Mouse (Mus musculus) midbrain, embryonic 12.5 days (tissue): ENCODE data around the gene Scamp5. TPM values are rescaled to one million over a fixed set of nuclear protein-coding genes. Genes with fewer than 3 reads are reported as not detected.

Experiments
- ATAC-seq: fragments of 200-750 bp; cut with Nextera tagmentation; 2 replicates; pipeline ENCODE4 v1.8.0; 2017; ENCODE audit warnings: low read depth, moderate TSS enrichment, moderate library complexity; ENCODE audit not compliant: low FRiP score
- H3K27ac ChIP-seq: fragments of 300-500 bp; sonication (generic); replicated peaks from 2 replicates; pipeline ENCODE4 v1.5.1; 2016; ENCODE audit warnings: mild to moderate bottlenecking
- H3K27me3 ChIP-seq: fragments of 300-500 bp; sonication (generic); 2 replicates; pipeline ENCODE4 v1.6.1; 2016; ENCODE audit warnings: mild to moderate bottlenecking
- H3K36me3 ChIP-seq: fragments of 300-500 bp; sonication (generic); 2 replicates; pipeline ENCODE4 v1.6.1; 2016
- H3K4me1 ChIP-seq: fragments of 300-500 bp; sonication (generic); 2 replicates; pipeline ENCODE4 v1.6.1; 2016
- H3K4me2 ChIP-seq: fragments of 300-500 bp; sonication (generic); replicated peaks from 2 replicates; pipeline ENCODE4 v1.6.1; 2016; ENCODE audit warnings: mild to moderate bottlenecking, moderate library complexity
- H3K4me3 ChIP-seq: fragments of 300-500 bp; sonication (generic); 2 replicates; pipeline ENCODE4 v1.5.1; 2016; ENCODE audit warnings: mild to moderate bottlenecking
- H3K9ac ChIP-seq: fragments of 300-500 bp; sonication (generic); replicated peaks from 2 replicates; pipeline ENCODE4 v1.6.1; 2016; ENCODE audit warnings: mild to moderate bottlenecking, moderate library complexity
- H3K9me3 ChIP-seq: fragments of 300-500 bp; sonication (generic); 2 replicates; pipeline ENCODE4 v1.6.1; 2016; ENCODE audit warnings: mild to moderate bottlenecking
- WGBS: fragments of 180-500 bp; shearing (Covaris S2); methylation state at CpG from one replicate; pipeline ENCODE4 v1.1.7; 2016; 5-methylcytosine and 5-hydroxymethylcytosine counted together
- polyA plus RNA-seq: library from polyadenylated mRNA; unstranded; fragments of >200 nt; fragmentation: Nextera tagmentation; extraction: Ambion mirVana; gene quantifications from 2 replicates; pipeline ENCODE4 v1.2.1, GENCODE M21; 2016

The Scamp5 gene
- polyA plus RNA-seq, 1 experiment from 2014 or later = 49.8 TPM

DNA sequence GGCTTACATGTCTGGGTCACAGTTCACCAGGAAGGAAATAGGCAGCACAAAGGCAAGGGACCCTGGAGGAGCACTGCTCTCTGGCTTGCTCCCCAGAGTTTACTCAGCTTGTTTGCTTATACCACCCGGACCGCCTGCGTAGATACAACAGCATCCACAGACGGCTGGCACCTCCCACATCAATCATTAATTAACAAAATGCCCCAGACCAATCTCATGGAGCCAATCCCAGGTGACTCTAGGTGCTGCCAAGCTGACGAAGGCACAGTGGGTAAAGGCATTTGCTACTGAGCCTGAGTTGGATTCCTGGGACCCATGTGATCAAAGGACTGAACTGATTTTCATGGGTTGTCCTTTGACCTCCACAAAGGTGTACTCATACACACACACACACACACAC, 29.4 kb upstream of the Scamp5 start:
- peaks cover 42% of the 10 kb centered on the region for H3K27me3 ChIP-seq

DNA sequence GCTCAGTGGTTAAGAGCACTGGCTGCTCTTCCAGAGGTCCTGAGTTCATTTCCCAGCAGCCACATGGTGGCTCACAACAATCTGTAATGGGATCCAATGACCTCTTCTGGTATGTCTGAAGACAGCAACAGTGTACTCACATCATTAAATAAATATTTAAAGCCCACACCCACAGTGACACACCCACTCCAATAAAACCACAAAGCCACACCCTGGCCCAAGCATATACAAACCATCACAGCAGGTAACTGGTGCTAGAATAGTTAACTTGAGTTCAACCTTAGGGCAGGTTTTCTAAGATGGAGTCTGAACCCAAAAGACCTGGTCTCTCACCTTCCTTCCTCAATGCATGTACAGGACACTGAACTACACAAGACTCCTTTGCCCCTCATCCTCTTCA, 27.1 kb upstream of the Scamp5 start:
- H3K36me3 ChIP-seq = no peaks in the 10 kb centered on the region
- 0 out of 2 replicates have a peak, but pooled peaks cover 4% of the 10 kb centered on the region for H3K4me1 ChIP-seq
- H3K9ac ChIP-seq = no peak overlapping the region
- no peak overlapping the region for H3K4me3 ChIP-seq
- H3K27ac ChIP-seq = no peak overlapping the region
- H3K27me3 ChIP-seq = peaks cover 20% of the 10 kb centered on the region
- no peaks in the 10 kb centered on the region for H3K9me3 ChIP-seq
- ATAC-seq = no peak
- no peak overlapping the region for H3K4me2 ChIP-seq

More for the DNA sequence above, 29.4 kb upstream of the Scamp5 start:
- no peak overlapping the region for H3K4me2 ChIP-seq
- H3K4me3 ChIP-seq = no peak overlapping the region
- H3K27ac ChIP-seq = no peak overlapping the region
- no peaks in the 10 kb centered on the region for H3K36me3 ChIP-seq
- H3K9me3 ChIP-seq = no peaks in the 10 kb centered on the region
- H3K9ac ChIP-seq = no peak overlapping the region
- peaks cover 19% of the 10 kb centered on the region for H3K4me1 ChIP-seq
- WGBS = 71% methylated on average over 5 of the region's 5 CpGs
- ATAC-seq = no peak

DNA sequence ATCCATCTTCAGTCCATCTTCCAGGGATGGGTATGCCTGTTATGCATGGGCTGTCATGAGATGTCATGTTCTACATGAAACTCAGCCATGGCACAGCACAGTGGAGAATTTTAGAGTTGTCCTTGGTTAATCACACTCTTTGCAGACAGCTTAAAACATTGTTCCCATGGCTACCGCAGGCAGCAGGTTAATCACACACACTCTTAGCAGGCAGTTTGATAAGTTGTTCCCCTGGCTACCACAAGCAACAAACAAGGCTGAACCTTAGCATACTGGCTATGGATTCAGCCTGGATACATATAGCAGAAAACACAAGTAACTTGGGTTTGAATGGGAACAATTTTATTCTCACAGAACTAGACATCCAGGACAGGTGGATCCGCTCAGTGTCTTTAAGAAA, 25.7 kb upstream of the Scamp5 start:
- Histone ChIP-seq H3K4me3 (no peak overlapping the region), H3K27ac (no peak overlapping the region), H3K27me3 (0 out of 2 replicates have a peak, but pooled peaks cover 5% of the 10 kb centered on the region), H3K4me2 (no peak overlapping the region), H3K9ac (no peak overlapping the region), H3K4me1 (0 out of 2 replicates have a peak, but pooled peaks cover 2% of the 10 kb centered on the region), H3K9me3 (no peaks in the 10 kb centered on the region), H3K36me3 (no peaks in the 10 kb centered on the region)
- WGBS = 87% methylated on average over 2 of the region's 2 CpGs
- ATAC-seq = no peak

DNA sequence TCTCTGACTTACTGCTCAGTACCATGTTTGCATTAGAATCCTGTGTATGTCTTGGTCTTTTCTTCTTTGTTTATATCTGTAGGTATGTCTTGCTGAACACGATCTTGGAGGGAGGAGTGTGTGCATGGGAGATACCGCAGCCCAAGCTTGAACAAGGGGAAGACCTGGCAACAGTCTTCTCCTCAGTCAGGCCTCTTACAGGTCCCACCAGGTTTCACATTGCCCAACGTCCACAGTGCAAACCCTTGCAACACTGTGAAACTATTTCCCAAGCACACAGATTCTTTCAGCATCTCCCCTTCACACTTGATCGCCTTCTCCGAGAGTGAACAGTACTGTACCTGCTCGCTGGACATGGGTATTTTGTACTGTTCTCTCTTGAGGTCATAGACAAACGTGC, 19.9 kb upstream of the Scamp5 start:
- no peak overlapping the region for H3K9ac ChIP-seq
- H3K36me3 ChIP-seq = no peaks in the 10 kb centered on the region
- no peak for ATAC-seq
- WGBS = 78% methylated on average over 7 of the region's 7 CpGs
- H3K4me1 ChIP-seq = 0 out of 2 replicates have a peak, but pooled peaks cover 3% of the 10 kb centered on the region
- no peak overlapping the region for H3K4me3 ChIP-seq
- H3K4me2 ChIP-seq = no peak overlapping the region
- no peaks in the 10 kb centered on the region for H3K9me3 ChIP-seq
- H3K27ac ChIP-seq = no peak overlapping the region
- peaks cover 9% of the 10 kb centered on the region; the same call in 1 of the 2 replicates for H3K27me3 ChIP-seq

DNA sequence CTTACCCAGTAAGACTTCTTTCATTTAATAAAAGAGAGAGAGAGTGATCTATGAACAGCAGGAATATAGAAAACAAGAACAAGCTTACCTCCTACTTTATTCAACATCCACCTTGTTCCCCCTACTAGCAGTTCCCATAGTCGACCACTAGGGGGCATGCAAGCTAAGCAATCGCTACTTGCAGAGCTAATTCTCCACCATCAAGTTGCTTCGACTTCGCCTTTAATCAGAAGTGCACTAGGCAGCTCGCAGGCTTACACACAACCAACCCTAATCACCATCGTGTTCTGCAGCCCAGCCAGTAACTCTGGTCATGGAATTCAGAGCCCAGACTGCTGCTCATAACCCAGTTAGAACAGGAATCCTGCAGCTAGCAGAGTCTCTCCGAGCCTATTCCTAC, 17.9 kb upstream of the Scamp5 start:
- Histone ChIP-seq H3K4me2 (no peak overlapping the region), H3K27ac (no peak overlapping the region), H3K9me3 (no peaks in the 10 kb centered on the region), H3K27me3 (peaks cover 9% of the 10 kb centered on the region; the same call in 1 of the 2 replicates), H3K36me3 (no peaks in the 10 kb centered on the region), H3K4me1 (0 out of 2 replicates have a peak, but pooled peaks cover 3% of the 10 kb centered on the region), H3K9ac (no peak overlapping the region), H3K4me3 (no peak overlapping the region)
- no peak for ATAC-seq
- 16% methylated on average over 7 of the region's 7 CpGs for WGBS

DNA sequence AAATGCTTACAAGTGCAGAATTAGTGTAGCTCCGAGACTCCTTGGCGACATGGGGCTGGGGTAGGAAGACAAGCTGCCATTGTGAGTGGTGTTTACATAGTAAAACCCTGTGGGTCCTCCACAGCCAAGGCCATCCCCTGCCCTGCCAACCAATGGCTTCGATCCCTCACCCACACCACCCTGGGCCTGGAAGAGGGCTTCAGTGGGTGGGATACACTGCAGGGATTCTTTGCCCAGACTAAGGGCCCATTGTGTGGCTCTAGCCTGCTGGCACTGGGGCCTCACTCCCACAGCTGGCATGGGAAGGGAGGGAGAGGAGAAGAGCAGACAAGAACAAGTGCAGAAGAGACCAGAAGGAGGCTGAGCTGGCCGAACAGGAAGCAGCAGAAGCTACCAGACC, 1.1 kb upstream of the Scamp5 start:
- no peak for ATAC-seq
- Histone ChIP-seq H3K4me1 (peaks cover 23% of the 10 kb centered on the region), H3K27me3 (no peaks in the 10 kb centered on the region; the same call in 1 of the 2 replicates), H3K9ac (no peak overlapping the region), H3K4me3 (no peak overlapping the region), H3K36me3 (no peaks in the 10 kb centered on the region), H3K27ac (no peak overlapping the region), H3K9me3 (no peaks in the 10 kb centered on the region), H3K4me2 (no peak overlapping the region)
- 73% methylated on average over 4 of the region's 4 CpGs for WGBS

DNA sequence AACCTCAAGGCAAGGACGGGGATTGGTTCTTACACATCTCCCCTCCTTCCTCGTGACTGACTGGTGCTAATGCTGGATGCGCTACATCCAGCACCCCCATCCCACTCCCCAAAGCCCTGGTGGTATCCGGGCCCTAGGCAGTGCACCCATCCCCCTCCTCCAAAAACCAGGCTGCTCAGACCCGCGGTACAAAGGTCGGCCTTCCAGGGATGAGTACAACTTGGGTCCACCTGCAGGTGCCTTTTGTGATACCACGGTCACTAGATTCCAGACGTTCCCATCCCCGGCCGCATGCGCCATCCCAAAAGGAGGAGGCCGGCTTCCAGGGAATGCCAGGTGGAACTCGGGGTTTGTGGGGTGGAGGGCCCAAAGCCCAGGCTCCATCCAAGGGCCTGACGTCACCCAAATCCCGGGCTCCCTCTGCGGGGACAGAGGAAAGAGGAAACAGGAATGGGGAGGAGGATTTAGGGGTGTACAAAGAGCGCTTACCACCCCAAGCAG, 539 bp downstream of the Scamp5 start:
- Histone ChIP-seq H3K27me3 (no peaks in the 10 kb centered on the region; the same call in 1 of the 2 replicates), H3K9ac (peak overlapping the region; percentile 83), H3K27ac (peak overlapping the region; percentile 80), H3K36me3 (no peaks in the 10 kb centered on the region), H3K4me1 (peaks cover 23% of the 10 kb centered on the region), H3K4me3 (peak overlapping the region; percentile 73), H3K4me2 (peak overlapping the region; percentile 65), H3K9me3 (no peaks in the 10 kb centered on the region)
- WGBS = under 1% methylated on average over 18 of the region's 18 CpGs
- ATAC-seq = peak; percentile 65

DNA sequence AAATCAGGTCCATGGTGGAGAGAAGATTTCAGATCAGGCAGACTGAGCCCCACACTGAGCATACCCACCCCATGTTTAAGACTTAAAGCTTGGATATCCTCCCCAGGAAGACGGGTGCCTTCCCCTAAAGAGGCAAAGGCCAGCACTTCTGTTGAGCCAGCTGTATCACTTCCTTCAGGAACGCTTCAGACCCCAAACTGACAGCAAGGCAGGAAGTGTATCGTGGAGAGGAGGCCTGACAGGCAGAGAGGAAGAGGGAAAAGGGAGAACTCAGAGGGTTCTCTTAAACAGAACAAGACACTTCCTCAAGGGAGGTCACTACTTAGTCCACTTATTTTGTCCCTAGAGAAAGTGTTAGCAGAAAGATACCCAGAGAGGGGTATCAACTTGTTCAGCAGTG, 1.8 kb downstream of the Scamp5 start:
- H3K9ac ChIP-seq = no peak overlapping the region; the same call in 1 of the 2 replicates
- H3K36me3 ChIP-seq = no peaks in the 10 kb centered on the region
- H3K27ac ChIP-seq = no peak overlapping the region
- peaks cover 23% of the 10 kb centered on the region for H3K4me1 ChIP-seq
- no peaks in the 10 kb centered on the region; the same call in 1 of the 2 replicates for H3K27me3 ChIP-seq
- H3K4me2 ChIP-seq = peak overlapping the region; percentile 65
- ATAC-seq = no peak
- no peak overlapping the region for H3K4me3 ChIP-seq
- 75% methylated on average over 3 of the region's 3 CpGs for WGBS
- no peaks in the 10 kb centered on the region for H3K9me3 ChIP-seq

DNA sequence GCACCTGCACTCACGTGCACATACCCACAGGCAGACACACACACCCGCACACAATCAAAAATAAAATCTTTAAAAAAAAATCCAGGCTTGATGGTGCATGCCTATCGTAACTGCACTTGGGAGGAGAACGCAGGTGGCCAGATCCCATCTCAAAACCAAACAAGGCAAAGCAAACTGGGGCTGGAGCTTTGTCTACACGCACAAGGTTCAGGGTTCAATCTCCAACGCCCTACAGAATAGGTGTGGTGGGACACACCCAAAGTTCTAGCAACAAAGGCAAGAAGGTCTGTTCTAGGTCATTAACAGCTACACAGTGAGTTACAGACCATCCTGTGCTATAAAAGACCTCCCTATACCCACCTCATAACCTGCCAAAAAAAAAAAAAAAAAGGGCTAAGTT, 5.0 kb downstream of the Scamp5 start:
- 93% methylated on average over 6 of the region's 6 CpGs for WGBS
- Histone ChIP-seq H3K36me3 (0 out of 2 replicates have a peak, but pooled peaks cover 7% of the 10 kb centered on the region), H3K4me3 (no peak overlapping the region), H3K4me2 (no peak overlapping the region), H3K4me1 (peaks cover 18% of the 10 kb centered on the region), H3K9me3 (peaks cover 6% of the 10 kb centered on the region; the same call in 1 of the 2 replicates), H3K9ac (no peak overlapping the region), H3K27ac (no peak overlapping the region), H3K27me3 (no peaks in the 10 kb centered on the region)
- no peak for ATAC-seq

DNA sequence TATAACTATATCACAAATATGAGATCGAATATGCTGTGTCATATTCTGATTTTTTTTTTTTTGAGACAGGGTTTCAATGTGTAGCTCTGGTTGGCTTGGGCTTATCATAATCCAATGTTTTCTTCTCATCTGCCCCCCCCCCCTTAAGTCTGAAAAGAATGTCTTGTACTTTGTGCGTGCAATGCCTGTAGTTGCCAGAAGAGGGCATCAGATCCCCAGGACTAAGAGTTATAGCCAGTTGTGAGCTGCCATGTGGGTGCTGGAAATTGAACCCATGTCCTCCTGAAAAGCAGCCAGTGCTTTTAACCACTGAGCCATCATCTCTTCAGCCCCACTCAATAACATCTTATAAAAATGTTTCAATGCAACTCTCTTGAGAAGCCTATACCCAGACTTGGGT, 8.2 kb downstream of the Scamp5 start:
- Histone ChIP-seq H3K9ac (no peak overlapping the region), H3K4me1 (no peaks in the 10 kb centered on the region), H3K27ac (no peak overlapping the region), H3K36me3 (0 out of 2 replicates have a peak, but pooled peaks cover 7% of the 10 kb centered on the region), H3K9me3 (peaks cover 6% of the 10 kb centered on the region; the same call in 1 of the 2 replicates), H3K4me2 (no peak overlapping the region), H3K27me3 (no peaks in the 10 kb centered on the region), H3K4me3 (no peak overlapping the region)
- WGBS = 94% methylated on average over 2 of the region's 2 CpGs
- no peak for ATAC-seq

DNA sequence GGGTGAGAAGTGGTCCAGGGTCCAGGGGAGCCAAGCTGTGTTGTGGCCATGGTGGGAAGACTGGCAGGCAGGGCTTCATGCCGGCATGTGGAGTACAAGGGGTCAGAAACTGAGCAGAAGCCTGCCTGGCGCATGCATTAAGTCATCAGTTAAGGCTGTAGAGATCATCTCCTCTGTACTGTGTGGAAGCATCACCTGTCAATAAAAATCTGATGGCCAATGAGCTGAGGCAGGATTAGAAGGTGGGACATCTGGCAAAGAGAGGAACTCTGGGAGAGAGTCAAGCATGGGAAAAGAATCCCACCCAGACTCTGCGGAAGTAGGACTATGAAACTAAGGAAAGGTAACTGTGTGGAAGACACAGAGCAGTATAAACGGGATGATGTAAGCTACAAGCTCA, 14.3 kb downstream of the Scamp5 start:
- no peak overlapping the region for H3K9ac ChIP-seq
- peaks cover 28% of the 10 kb centered on the region for H3K36me3 ChIP-seq
- no peak for ATAC-seq
- no peak overlapping the region for H3K27ac ChIP-seq
- 87% methylated on average over 4 of the region's 4 CpGs for WGBS
- H3K4me2 ChIP-seq = no peak overlapping the region
- H3K4me1 ChIP-seq = no peaks in the 10 kb centered on the region
- no peaks in the 10 kb centered on the region for H3K9me3 ChIP-seq
- H3K4me3 ChIP-seq = no peak overlapping the region
- H3K27me3 ChIP-seq = no peaks in the 10 kb centered on the region

DNA sequence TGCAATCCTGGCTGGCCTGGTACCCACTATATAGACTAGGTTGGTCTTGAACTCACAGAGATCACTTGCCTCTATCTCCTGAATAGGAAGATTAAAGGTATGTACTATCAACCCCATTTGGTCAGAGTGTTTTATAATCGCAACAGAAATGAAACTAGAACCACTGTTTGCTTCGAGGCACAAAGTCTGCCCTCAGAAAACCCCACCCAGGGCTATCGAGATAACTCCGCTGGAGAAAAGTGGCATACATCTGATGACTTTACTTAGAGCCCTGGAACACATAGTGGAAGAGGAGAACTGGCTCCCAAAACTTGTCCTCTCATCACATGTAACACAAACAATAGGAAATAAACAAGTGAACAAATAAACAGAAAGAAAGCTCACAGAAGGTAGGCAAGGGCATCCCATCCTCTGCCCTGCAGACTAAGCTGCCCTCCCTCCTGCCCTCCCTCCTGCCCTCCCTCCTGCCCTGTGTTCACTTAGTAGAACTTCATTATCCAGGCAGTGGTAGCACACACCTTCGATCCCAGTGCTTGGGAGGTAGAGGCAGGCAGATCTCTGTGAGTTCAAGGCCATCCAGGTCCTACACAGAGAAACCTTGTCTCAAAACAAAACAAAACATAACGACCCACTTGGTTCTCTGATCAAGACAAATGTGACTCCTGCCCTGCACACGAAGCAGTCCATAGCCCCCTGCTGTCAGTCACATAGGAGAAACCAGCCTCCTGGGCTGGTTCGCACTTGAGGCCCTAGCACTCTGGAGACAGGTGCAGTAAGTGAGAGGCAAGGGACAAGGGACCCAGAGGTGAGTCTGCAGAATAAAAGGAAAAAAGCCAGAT, 15.0 kb downstream of the Scamp5 start:
- ATAC-seq = no peak
- Histone ChIP-seq H3K4me2 (no peak overlapping the region), H3K27me3 (no peaks in the 10 kb centered on the region), H3K4me3 (no peak overlapping the region), H3K9me3 (no peaks in the 10 kb centered on the region), H3K4me1 (no peaks in the 10 kb centered on the region), H3K27ac (no peak overlapping the region), H3K9ac (no peak overlapping the region), H3K36me3 (peaks cover 34% of the 10 kb centered on the region)
- WGBS = 86% methylated on average over 8 of the region's 8 CpGs
